Mouse (Mus musculus) embryonic facial prominence, embryonic 10.5 days (tissue): ENCODE measurements around the gene Ppp1r14d. TPM values are rescaled to one million over a fixed set of nuclear protein-coding genes. Genes with fewer than 3 reads are reported as not detected.

ENCODE experiments used
- DNase-seq: peaks from one replicate; pipeline ENCODE4 v3.0.0-alpha.2; 2017; ENCODE audit warnings: low spot score
- H3K27ac ChIP-seq: fragments of 300-500 bp; sonication (generic); replicated peaks from 2 replicates; pipeline ENCODE4 v1.5.1; 2016; ENCODE audit warnings: mild to moderate bottlenecking
- H3K27me3 ChIP-seq: fragments of 300-500 bp; sonication (generic); replicated peaks from 2 replicates; pipeline ENCODE4 v1.6.1; 2016; ENCODE audit warnings: low read depth, mild to moderate bottlenecking; ENCODE audit not compliant: poor library complexity, severe bottlenecking
- H3K36me3 ChIP-seq: fragments of 300-500 bp; sonication (generic); replicated peaks from 2 replicates; pipeline ENCODE4 v1.6.1; 2016; ENCODE audit warnings: mild to moderate bottlenecking, moderate library complexity
- H3K4me1 ChIP-seq: fragments of 300-500 bp; sonication (generic); 2 replicates; pipeline ENCODE4 v1.6.1; 2016
- H3K4me3 ChIP-seq: fragments of 300-500 bp; sonication (generic); 2 replicates; pipeline ENCODE4 v1.5.1; 2016; ENCODE audit warnings: mild to moderate bottlenecking, moderate library complexity
- H3K9me3 ChIP-seq: fragments of 300-500 bp; sonication (generic); 2 replicates; pipeline ENCODE4 v1.6.1; 2016; ENCODE audit warnings: mild to moderate bottlenecking
- WGBS: fragments of 180-500 bp; shearing (Covaris S2); methylation state at CpG from one replicate; pipeline ENCODE4 v1.1.7; 2016; 5-methylcytosine and 5-hydroxymethylcytosine counted together
- polyA plus RNA-seq: library from polyadenylated mRNA; unstranded; fragments of >200 nt; fragmentation: Nextera tagmentation; extraction: Ambion mirVana; gene quantifications from 2 replicates; pipeline ENCODE4 v1.2.1, GENCODE M21; 2016

The Ppp1r14d gene
- polyA plus RNA-seq, 1 experiment from 2014 or later, result 0.20 TPM

DNA sequence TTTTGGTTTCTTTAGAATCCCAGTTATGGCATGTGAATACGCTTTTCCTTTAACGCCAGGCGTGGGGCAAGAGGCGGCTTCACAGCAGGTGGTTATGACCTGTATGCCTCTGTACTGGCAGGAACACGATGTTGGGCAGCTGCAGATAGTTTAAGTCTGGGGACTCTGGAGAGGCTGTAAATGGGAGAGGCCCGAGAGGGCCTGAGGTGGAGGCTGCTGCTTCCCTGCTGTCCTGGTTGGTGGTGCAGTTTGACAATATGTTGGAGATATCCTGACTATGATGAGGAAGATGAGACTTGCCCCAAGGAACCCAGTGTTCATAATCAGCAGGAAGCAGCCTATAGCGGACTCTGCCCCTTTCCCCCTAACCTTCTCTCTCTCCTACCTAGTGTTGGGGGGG lies 46.8 kb downstream of the Ppp1r14d start:
- H3K36me3 ChIP-seq, result peaks cover 68% of the 10 kb centered on the region
- H3K27me3 ChIP-seq, result no peaks in the 10 kb centered on the region
- no peak for DNase-seq
- no peak overlapping the region for H3K4me3 ChIP-seq
- WGBS, result 83% methylated on average over 7 of the region's 7 CpGs
- no peaks in the 10 kb centered on the region for H3K9me3 ChIP-seq
- H3K4me1 ChIP-seq, result no peaks in the 10 kb centered on the region
- H3K27ac ChIP-seq, result no peak overlapping the region

DNA sequence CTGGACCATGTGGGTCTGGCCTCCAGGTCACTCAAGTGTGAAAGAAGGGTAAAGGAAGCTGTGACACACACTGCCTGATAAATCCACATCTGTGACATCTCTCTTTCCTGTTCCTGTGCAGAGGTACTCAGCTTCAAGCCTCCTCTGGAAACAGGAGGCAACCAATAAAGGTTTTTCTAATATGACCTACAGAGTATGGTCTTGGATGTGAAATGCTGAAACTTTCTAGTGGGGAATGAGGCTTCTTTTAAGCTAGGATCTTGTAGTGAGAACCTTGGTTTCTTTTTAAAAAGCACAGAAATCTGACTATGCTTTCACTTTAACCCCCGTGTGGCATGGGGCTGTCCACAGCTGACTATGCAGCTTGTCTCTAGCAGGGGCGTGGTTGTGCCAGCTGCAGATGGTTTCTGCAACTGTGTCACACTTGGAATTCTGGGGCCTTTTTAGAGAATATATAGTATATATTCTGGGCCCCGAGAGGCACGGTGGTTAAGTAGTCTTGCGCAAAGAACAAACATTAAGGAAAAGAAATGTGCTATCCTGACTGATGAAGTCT lies 52.2 kb downstream of the Ppp1r14d start:
- WGBS, result 90% methylated on average over 5 of the region's 5 CpGs
- no peak overlapping the region for H3K4me3 ChIP-seq
- H3K27ac ChIP-seq, result no peak overlapping the region
- no peaks in the 10 kb centered on the region for H3K9me3 ChIP-seq
- peaks cover 46% of the 10 kb centered on the region for H3K36me3 ChIP-seq
- no peak for DNase-seq
- H3K4me1 ChIP-seq, result peaks cover 32% of the 10 kb centered on the region
- 0 out of 2 replicates have a peak, but pooled peaks cover 6% of the 10 kb centered on the region for H3K27me3 ChIP-seq

DNA sequence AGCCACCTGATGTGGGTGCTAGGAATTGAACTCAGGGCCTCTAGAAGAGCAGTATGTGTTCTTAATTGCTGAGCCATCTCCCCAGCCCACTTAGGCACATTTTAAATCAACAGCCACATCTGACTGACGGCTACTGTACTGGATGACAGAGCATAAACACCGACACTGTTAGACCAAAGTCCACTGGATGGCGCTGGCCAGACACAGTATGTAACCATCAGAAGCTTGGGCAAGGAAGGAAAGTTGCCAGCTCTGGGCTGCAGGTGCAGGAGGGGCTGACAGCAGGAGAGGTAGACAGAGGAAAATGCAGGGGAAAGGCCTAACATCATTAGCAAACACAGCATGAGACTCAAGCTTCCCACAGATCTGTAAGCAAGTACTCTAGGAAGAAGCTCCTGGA lies 52.9 kb downstream of the Ppp1r14d start:
- Histone ChIP-seq H3K4me3 (no peak overlapping the region), H3K9me3 (no peaks in the 10 kb centered on the region), H3K27ac (no peak overlapping the region), H3K4me1 (peaks cover 37% of the 10 kb centered on the region), H3K27me3 (0 out of 2 replicates have a peak, but pooled peaks cover 6% of the 10 kb centered on the region), H3K36me3 (peaks cover 48% of the 10 kb centered on the region)
- no peak for DNase-seq
- WGBS, result 61% methylated on average over 3 of the region's 3 CpGs

DNA sequence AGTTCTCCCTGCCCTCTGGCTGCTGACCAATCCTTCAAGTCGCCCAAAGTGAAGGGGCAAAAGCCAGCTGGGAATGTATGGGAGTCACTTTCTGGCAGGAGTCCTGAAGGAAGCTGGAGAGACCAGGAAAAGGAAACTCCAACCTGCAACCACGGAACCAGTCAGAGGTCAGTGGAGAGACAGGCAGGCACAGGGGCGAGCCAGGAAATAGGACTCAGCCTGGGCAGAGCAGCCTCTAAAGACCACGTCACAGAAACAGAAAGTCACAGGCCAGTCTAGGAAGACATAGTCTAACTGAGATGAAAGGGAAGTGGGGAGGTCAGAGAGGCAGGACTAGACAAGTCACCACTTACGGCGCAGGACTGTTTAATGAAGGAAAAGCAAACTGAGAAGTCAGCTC lies 54.1 kb downstream of the Ppp1r14d start:
- no peak for DNase-seq
- no peak overlapping the region for H3K27ac ChIP-seq
- WGBS, result 63% methylated on average over 6 of the region's 6 CpGs
- H3K4me1 ChIP-seq, result peaks cover 38% of the 10 kb centered on the region
- H3K27me3 ChIP-seq, result 0 out of 2 replicates have a peak, but pooled peaks cover 6% of the 10 kb centered on the region
- no peak overlapping the region for H3K4me3 ChIP-seq
- H3K9me3 ChIP-seq, result no peaks in the 10 kb centered on the region
- peaks cover 43% of the 10 kb centered on the region for H3K36me3 ChIP-seq

DNA sequence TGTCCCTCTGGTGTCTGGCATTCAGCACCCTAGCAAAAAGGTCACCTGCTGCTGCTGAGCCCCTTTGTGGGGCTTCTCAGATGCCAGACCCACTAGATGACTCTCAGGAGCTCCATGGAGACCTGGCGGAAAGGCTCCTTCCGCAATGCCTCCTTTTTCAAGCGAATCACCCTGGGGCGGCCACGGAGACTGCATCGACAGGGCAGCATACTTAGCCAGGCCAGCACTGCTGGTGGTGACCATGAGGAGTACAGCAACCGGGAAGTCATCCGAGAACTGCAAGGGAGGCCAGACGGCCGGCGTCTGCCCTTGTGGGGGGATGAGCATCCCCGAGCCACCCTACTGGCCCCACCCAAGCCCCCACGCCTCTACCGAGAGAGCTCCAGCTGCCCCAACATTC lies 54.8 kb downstream of the Ppp1r14d start:
- DNase-seq, result no peak
- Histone ChIP-seq H3K4me1 (peaks cover 38% of the 10 kb centered on the region), H3K36me3 (peaks cover 35% of the 10 kb centered on the region), H3K27ac (no peak overlapping the region; the same call in 1 of the 2 replicates), H3K27me3 (peaks cover 9% of the 10 kb centered on the region; the same call in 1 of the 2 replicates), H3K9me3 (no peaks in the 10 kb centered on the region), H3K4me3 (no peak overlapping the region)
- 53% methylated on average over 14 of the region's 14 CpGs for WGBS

DNA sequence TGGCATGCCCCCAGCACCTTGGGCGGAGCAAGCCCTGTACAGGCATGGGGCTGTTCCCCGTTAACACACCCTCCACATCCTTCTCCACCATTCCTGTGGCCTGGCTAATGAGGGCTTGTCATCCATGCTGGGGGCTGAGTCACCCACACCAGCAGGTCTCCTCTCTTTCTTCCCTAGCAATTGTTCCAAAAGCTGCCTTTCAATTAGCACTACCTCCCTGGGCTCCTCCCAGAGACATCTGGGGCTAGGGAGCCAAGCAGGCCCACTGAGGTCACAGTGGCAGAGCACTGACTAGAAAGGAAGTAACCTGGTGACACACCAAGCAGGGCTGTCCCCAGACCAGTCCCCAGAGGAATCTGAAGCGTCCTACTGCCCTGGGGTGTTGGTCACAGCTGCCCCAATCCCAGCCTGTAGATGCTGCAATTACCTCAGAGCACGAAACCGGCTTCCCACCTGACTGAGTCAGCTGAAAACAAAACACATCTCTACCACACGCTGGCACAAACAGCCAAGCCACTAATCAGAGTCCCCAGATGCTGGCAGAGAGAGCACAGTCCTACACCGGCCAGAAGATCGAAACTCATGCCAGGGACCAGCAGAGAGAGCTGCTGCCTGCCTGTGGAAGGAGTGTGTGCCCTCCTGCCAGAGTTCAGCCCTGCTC lies 55.6 kb downstream of the Ppp1r14d start, which contains the start of gene Gm14137:
Gm14137 (plus strand) TSS at position 519 of the 661 bp plus-strand sequence.
- 38% methylated on average over 8 of the region's 8 CpGs for WGBS
- H3K27ac ChIP-seq, result no peak within 1 kb of the TSS; the same call in 1 of the 2 replicates
- H3K4me1 ChIP-seq, result peaks cover 38% of the 10 kb centered on the region
- H3K4me3 ChIP-seq, result 0 out of 2 replicates have a peak within 1 kb of the TSS, but pooled peaks have one; percentile 16
- peaks cover 28% of the 10 kb centered on the region for H3K36me3 ChIP-seq
- H3K27me3 ChIP-seq, result peaks cover 17% of the 10 kb centered on the region
- H3K9me3 ChIP-seq, result no peaks in the 10 kb centered on the region
- no peak for DNase-seq

DNA sequence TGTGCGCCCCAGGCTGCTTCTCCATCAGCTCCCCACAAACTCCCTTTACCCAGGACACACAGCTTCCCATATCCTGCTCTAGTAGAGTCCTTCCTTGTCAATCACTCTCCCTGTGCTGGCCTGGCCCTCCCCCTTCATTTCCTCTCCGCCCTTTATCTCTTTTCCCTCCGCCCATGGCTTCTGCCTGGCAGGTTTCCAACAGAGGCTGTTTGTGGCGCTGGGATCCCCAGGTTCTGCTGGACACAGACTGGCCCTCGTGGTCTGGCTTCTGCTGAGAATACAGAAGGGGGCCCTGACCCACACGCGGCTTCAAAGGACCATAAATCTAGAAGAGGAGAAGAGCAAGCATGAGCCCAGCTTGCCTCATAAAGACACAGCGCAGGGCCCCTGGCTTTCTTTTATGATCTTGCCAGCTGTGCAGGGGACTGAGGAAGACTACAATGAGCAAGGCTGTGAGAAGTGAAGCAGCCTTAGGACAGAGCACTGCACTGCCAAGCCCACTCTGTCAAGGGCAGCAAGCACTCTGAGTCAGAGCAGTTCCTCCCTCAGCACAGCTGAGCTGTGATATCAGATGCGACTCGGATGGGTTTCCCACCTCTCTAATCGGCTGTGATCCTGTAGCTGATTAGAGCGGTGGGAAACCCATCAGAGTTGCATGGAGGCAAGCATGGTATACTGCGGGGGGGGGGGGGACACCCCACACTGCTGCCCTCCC lies 56.7 kb downstream of the Ppp1r14d start:
- Histone ChIP-seq H3K27me3 (peaks cover 28% of the 10 kb centered on the region), H3K4me1 (peaks cover 40% of the 10 kb centered on the region), H3K4me3 (no peak overlapping the region), H3K9me3 (no peaks in the 10 kb centered on the region), H3K27ac (no peak overlapping the region), H3K36me3 (peaks cover 19% of the 10 kb centered on the region)
- DNase-seq, result no peak
- 32% methylated on average over 13 of the region's 13 CpGs for WGBS

DNA sequence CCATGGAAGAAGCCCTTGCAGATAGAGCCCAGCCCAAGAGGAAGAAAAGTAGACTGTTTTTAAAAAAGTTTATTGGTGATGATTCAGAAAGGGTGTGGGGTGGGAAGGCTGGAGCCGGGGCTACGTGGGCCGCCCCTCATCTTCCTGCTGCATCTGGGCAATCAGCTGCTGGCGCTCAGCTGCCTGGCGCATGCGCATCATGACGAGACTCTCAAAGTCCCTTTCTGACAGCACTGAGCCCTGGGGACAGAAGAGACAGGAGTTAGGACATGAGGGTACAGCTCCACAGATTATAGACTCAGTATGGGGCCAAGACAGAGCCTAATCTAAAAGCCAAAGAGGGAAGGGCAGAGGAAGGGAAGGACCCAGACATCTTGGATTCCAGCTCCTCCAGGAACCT lies 57.3 kb downstream of the Ppp1r14d start:
- no peak overlapping the region for H3K27ac ChIP-seq
- H3K4me1 ChIP-seq, result peaks cover 46% of the 10 kb centered on the region
- DNase-seq, result no peak
- H3K4me3 ChIP-seq, result no peak overlapping the region
- H3K36me3 ChIP-seq, result peaks cover 16% of the 10 kb centered on the region; the same call in 1 of the 2 replicates
- no peaks in the 10 kb centered on the region for H3K9me3 ChIP-seq
- H3K27me3 ChIP-seq, result peaks cover 33% of the 10 kb centered on the region
- WGBS, result 87% methylated on average over 7 of the region's 7 CpGs

DNA sequence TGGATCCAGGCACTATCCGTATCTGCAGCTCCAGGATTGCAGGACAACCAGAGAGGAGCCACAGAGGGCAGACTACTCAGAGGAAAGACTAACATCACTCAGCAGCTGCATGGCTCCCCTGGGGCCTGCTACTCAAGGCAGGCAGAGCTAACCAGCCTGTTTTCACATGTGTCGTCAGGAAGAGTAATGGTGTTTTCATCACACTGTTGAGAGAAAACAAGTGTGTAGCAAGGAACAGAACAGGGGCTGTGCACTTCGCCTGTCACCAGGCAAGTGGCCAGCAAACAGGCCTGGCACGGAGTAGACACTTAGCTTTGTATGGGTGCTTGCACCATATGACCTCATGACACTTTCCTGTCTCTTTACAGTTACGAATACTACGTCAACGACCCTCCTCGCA lies 58.1 kb downstream of the Ppp1r14d start:
- 72% methylated on average over 8 of the region's 8 CpGs for WGBS
- Histone ChIP-seq H3K9me3 (no peaks in the 10 kb centered on the region), H3K4me3 (no peak overlapping the region), H3K36me3 (peaks cover 16% of the 10 kb centered on the region; the same call in 1 of the 2 replicates), H3K4me1 (peaks cover 55% of the 10 kb centered on the region), H3K27me3 (peaks cover 42% of the 10 kb centered on the region), H3K27ac (no peak overlapping the region)
- no peak for DNase-seq

DNA sequence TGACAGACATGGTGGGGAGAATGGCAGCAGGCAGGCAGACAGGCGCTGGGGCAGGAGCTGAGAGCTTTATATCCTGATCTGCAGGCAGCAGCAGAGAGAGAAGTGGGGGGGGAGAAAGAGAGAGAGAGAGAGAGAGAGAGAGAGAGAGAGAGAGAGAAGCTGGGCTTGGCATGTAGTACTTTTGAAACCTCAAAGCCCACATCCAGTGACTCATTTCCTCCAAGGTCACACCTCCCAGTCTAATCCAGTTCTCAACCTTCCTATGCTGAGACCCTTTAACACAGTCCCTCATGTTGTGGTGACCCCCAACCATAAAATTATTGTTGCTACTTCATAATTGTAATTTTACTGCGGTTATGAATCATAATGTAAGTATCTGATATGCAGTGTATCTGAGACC lies 59.4 kb downstream of the Ppp1r14d start:
- Histone ChIP-seq H3K36me3 (peaks cover 13% of the 10 kb centered on the region; the same call in 1 of the 2 replicates), H3K27ac (no peak overlapping the region), H3K4me3 (no peak overlapping the region), H3K9me3 (no peaks in the 10 kb centered on the region), H3K27me3 (peaks cover 55% of the 10 kb centered on the region), H3K4me1 (peaks cover 52% of the 10 kb centered on the region)
- 89% methylated on average over 2 of the region's 2 CpGs for WGBS
- no peak for DNase-seq
